Mouse (Mus musculus) ovary, postnatal 14 days (tissue): ENCODE data around the gene Tmem234.
A peak's percentile ranks its signal among the peaks of the same experiment; 100 is the strongest.
"Not testable (repeated sequence)": the region's sequence is repeated elsewhere in the genome, so short reads cannot be mapped to it uniquely, and the experiment has no call there.

Experiments used
- DNase-seq: peaks from one replicate; pipeline ENCODE4 v3.0.0; 2022; ENCODE audit warnings: low spot score

The Tmem234 gene

DNA sequence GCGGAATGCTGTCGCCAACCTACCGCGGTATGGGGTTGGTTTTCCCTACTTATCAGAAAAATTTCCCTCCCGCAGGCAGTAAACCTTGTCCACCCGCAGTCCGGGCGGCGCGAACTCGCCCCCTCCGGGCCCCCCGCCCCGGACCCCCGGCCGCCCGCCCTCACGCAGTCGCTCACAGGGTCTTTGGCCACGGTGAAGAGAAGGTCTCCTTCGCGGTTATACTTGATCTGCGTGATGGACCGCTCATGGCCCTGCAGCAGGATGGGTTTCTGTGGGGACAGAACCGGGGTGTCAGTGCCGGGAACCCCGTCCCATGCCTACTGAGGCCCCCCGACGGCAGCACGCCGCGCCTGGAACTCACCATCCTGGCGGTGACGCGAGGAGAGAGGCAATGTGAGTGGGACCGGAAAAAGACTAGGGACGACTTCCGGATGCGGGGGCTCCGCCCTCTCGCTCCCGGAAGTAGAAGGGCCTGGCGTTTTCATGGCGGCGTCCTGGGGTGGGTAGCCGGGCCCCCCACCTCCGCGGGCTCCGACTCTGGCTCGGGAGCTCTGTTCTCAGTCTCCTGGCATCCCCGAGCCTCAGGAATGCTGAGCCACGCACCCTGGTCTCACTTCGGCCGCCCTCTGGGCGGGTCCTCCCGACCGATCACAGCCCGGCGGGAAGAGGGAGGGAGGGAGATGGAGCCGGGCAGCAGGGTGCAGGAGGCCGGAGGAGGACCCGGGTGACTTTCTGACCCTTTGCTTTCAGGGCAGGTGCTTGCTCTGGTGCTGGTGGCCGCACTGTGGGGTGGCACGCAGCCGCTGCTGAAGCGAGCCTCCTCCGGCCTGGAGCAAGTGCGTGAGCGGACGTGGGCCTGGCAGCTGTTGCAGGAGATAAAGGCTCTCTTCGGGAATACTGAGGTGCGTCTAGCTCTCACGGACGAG is at the start of gene Tmem234, which contains the start of gene Eif3i:
Gene Tmem234, plus strand, starts transcription at position 436 of the 926 bp plus-strand sequence.
Gene Eif3i, minus strand, starts transcription at position 416 of the 926 bp plus-strand sequence.
- DNase-seq, result peak; percentile 69

GRCm38 (mm10) chr4:129554512-129554911 is 46.0 kb upstream of the Tmem234 start:
- not testable (repeated sequence) for DNase-seq

DNA sequence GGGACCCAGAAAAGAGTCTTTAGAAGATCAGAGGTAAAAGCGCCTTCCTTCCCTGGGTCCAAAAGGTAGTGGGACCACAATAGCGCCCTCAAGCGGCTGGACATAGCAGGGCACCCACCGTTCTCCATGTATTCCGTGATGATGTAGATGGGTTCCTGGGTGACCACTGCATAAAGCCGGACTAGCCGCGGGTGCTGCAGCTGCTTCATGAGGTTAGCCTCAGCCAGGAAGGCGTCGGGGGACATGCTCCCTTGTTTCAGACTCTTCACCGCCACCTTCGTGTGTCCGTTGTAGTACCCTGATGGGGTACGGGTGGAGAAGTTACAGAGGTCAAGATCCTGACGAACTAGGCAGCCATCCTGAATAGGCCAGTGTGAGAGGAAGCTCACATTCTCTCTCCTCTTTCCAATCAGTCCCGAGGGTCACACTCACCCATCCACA is 45.0 kb upstream of the Tmem234 start:
- DNase-seq, result peak; percentile 59

GRCm38 (mm10) chr4:129555862-129556531 is 44.5 kb upstream of the Tmem234 start:
- DNase-seq, result peak; percentile 18

- DNase-seq, result peak; percentile 90
Measured at GRCm38 (mm10) chr4:129556532-129557223, 43.8 kb upstream of the Tmem234 start.

DNA sequence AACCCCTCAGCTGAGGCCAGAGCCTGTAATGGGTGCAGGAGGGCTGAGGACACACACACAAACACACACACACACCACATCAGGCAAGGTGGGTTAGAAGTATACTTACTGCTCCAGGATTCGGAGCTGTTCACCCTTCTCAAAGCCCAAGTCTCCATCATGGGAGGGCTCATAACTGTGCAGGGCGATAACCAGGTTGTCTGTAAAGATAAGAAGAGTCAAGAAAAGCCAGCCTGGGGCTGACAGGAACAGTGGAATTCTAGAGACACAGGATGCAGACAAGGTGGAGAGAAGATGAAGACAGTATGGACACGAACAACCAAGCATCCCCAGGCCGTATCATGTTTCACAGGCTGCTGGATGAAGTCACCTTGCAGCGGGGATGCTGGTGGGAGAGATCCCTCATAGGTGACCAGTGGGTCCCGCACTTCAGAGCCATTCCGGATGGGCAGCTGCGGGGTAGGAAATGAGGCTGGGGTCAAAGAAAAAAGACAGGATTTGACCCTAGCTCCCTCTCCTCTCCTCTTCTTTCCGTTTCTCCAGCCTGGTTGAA is 43.1 kb upstream of the Tmem234 start:
- no peak for DNase-seq

DNA sequence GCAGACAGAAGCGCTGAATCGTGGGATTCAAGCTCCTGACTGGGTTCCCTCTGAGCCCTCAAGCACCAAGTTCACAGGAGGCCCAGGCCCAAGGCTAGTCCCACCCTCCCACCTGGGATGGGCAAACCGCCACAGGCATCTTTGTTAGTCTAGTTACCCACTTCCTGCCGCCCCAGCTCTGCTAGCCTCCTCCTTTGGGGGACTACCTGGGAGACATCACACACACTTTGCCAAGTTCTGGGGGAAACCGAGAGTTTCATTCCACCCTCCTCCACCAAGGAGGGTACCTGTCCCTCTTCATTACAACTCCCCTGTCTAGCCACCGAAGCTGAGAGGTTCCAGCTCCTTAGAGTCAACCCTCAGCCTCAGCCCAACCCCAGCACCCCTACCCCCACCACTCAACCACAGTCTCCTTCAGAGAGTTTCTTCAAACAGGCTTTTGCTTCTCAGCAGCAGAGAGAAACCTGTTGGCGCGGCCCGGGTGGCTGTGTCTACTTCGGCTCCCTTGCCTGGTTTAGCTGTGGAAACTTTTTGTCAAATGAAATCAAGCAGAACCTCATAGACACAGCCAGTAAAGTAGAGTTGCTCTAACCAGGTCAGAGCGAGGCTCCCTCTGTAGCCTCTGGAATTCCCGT is 42.0 kb upstream of the Tmem234 start:
- DNase-seq, result no peak

GRCm38 (mm10) chr4:129561184-129561583 is 39.3 kb upstream of the Tmem234 start:
- no peak for DNase-seq

- DNase-seq, result no peak
Measured at GRCm38 (mm10) chr4:129563718-129564117, 36.8 kb upstream of the Tmem234 start.

DNA sequence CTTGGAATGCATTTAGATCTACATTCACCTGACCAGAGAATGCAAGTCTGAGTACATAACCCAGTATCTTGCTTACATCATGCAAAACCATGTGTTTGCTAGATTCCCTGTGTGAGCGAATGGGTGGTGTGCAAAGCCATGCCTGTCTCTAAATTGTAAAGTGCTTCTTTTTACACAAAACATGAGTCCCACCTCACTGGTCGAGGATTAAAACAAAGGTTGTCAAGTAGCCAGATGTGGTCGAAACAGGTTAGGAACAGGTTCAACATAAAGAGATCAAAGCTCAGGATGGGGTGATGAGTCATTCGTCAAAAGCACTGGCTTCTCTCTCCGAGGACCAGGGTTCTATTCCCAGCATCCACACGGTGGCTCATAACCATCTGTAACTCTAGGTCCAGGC is 35.3 kb upstream of the Tmem234 start:
- DNase-seq, result no peak

- DNase-seq, result no peak
Measured at GRCm38 (mm10) chr4:129568366-129568765, 32.1 kb upstream of the Tmem234 start.

DNA sequence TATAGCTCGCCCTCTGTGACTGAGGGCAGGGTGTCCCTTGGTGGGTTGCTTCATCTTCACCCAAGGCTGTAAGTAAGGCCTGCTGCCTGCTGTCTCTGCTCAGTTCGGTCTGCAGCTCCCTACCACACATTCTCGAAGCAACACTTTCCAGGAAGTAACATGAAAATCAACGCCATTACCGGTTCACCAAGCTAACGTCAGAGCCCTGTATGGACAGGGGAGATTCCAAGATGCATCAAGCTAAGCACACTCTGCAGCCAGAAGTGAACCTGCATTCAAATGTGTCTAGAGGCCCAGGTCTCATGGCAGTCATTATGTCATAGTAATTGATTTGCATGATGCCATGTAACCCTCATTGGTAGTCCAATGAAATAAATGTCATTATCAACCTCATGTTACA is 30.4 kb upstream of the Tmem234 start:
- no peak for DNase-seq

DNA sequence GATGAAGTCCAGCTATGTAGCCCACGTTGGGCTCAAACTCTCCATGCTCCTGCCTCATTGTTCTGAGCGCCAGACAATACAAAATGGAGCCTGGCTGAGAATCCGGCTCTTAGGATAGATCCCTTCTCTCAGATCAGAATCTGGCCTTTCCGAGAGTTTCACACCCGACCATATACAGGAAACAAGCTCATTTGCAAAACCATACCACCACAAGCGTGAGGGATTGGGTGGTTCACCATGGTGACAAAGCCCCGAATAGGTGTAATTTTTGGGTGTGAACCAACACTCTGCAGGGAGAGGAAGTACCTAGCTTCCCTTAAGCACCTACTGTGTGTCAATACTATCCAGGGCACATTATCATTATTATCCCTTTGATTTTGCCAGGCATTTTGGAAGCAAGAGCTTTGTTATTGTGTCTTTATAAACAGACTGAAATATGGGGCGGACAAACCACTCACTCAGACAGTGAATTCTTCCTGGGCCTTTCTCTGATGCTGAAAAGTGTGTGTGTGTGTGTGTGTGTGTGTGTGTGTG is 28.9 kb upstream of the Tmem234 start:
- DNase-seq, result no peak

DNA sequence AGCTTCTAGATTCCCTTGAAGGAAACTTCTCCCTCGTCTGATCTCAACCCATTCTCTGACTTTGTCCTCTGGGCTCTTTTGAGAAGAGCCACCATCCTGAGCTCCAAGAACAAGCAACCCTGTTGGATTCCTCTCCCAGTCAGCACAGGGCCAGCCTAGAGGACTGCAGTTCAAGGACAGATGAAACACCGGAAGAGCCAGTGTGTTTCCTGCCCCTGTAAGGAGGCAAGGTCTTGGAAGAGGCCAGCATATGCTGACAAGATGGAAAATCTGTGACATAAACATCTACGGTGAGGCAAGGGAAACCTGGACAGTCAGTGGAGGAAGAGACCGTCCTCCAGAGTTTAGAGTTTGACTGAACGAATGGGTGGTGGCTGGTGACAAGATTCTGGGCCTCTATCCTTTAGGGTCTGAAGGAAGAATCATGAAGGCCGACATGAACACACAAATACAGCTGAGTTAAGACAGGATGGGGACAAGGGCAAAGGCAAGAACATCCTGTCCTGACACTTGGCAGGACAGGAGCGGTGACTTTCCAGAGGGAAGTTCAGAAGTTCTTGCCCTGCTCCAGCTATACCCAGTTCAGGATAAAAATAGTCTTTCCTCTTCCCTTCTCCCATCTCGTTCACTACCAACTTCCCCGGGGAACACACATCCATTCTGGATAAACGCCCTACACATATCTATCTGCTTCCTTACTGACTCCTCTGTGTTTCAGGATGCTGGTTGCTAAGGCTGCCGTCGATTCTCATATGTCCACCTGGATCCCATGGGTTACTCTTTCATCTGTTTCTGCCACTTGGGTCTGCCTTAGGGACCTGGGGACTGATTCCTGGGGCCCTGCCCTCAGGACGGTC is 28.0 kb upstream of the Tmem234 start:
- no peak for DNase-seq

DNA sequence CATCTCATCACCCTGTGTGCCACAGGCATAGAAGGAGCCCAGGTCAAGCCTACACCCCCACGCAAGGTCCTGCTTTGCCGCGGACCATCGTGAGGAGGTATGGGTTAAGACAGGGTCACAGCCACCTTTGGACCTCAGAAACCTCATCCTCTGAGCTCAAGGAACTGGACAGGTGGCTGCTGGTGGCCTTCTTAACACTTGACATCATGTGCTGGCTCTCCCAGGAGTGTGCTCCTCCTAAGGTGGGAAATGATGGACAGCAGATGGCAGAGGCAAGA is 27.4 kb upstream of the Tmem234 start:
- no peak for DNase-seq

DNA sequence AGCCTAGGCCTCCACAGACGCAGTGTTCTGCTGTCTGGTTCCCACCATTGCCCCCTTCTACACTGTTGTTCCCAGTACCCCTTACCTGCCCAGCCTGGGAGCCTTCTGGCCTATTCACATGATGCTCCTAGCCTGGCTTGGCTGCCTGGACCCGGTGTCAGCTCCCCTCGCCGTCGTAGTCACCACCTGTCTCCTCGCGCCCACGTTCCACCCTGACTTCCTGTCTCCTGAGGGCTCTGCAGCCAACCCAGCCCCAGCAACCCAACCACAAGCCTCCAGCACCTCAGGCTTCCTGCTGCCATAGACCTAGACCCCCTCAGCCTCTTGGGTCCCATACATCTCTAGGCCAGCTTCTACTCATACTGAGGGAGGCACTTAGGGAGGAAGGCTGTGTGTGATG is 27.0 kb upstream of the Tmem234 start, which contains the start of gene Lck:
Gene Lck, minus strand, starts transcription at position 212 of the 400 bp plus-strand sequence.
- DNase-seq, result no peak

DNA sequence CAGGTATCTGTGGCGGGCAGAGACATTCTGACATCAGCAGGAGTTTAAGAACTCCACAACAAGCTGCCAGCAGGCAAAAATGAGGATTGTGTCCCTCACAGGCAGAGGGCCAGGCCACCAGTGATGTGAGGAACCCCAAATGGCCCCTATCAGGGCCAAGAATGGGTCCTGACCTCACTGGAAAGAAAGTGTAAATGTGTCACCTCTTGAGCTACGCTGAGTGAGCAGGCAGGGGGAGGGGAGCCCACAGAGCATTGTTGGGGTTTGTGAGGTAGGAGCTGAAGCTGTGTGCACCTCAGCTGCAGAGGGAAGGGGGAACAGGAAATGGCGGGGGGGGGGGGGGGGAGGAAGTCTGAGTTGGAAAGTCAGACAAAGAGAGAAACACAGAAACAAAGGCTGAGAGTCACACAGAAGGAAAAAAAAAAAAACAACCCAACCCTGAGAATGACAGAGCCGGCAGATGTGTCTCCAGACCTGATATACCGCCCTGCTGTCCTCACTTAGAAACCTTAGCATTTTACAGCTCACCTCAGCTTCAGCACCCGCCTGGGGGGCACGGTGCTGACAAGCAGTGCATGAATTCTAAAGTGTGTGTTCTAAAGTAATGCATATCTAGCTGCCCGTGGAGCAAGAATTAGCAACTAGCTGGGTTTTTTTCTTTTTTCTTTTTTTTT is 25.2 kb upstream of the Tmem234 start:
- no peak for DNase-seq

- DNase-seq, result peak; percentile 47
Measured at GRCm38 (mm10) chr4:129576863-129577491, 23.5 kb upstream of the Tmem234 start.

DNA sequence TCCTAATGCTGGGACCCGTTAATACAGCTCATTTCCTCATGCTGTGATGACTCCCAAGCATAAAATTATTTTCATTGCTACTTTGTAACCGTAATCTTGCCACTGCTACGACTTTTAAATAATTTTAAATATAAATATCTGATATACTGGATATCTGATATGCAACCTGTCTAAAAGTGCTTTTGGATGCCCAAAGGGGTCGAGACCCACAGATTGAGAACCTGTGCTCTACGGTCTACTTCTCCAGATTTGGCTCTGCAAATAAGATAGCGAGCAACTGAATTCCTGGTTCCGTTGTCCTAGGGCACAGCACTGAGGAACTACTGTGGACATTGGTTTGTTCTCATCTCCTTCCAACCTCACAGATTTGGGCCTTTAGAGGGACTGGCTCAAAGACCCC is 22.8 kb upstream of the Tmem234 start:
- DNase-seq, result no peak

DNA sequence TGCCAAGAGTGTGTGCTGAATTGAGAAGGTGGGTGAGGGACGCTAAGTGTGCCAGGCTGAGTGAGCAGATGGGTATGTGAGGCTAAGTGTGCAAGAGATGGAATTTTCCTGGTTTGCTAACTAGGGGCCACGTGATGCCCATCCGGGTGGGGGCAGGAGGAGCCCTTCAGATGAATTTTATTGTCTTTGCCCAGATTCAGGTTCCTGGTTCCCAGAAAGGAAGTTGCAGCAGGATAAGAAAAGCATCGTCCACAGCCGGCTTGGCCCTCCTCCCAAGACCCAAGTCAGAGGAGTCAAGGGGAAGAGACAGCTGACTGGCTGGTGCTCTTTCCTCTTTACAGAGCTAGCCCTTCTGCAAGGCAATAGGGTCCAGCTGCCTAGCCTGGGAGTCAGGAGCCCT is 22.0 kb upstream of the Tmem234 start, which contains the start of gene Fam167b:
Gene Fam167b, minus strand, starts transcription at position 84 of the 400 bp plus-strand sequence.
- DNase-seq, result no peak
